Mouse (Mus musculus): ENCODE measurements at regions not wholly inside any gene's neighbourhood (a gene's known extent, or its start where the extent isn't known, plus 50 kb on each side); places are given as distances from the start of the nearest gene placed in this dataset.

GRCm38 (mm10) chr15:92850854-92851253 lies 424.1 kb downstream of the Gxylt1 start:
- Histone ChIP-seq H3K4me3 (ENCODE audit: insufficient read depth, poor library complexity, severe bottlenecking) (no peak overlapping the region), H3K36me3 (ENCODE audit: control insufficient read depth, insufficient read depth) (no peaks in the 10 kb centered on the region), H3K79me3 (ENCODE audit: low read depth) (no peaks in the 10 kb centered on the region), H3ac (ENCODE audit: control insufficient read depth, insufficient read length, low read depth) (no peak overlapping the region), H3K27me3 (ENCODE audit: control insufficient read depth, insufficient read depth, insufficient read length) (peaks cover 4% of the 10 kb centered on the region), H3K79me2 (ENCODE audit: control insufficient read depth, insufficient read depth) (no peaks in the 10 kb centered on the region)
- TF ChIP-seq MAX (IDR thresholded peaks at IDR 0.05) (no peak), CTCF (IDR thresholded peaks at IDR 0.05; ENCODE audit: control insufficient read depth, insufficient read depth, insufficient read length) (no peak), FOSL1 (IDR thresholded peaks at IDR 0.05; ENCODE audit: insufficient read depth, low read length, poor library complexity, severe bottlenecking) (no peak), CEBPB (IDR thresholded peaks at IDR 0.05; ENCODE audit: low read depth) (no peak), USF1 (IDR thresholded peaks at IDR 0.05; ENCODE audit: low read depth) (no peak), MYOG (IDR thresholded peaks at IDR 0.05; ENCODE audit: control insufficient read depth, extremely low read depth, insufficient read length) (no peak), MYOD1 (IDR thresholded peaks at IDR 0.05; ENCODE audit: control insufficient read depth, insufficient read length, low read depth) (no peak)

GRCm38 (mm10) chr15:92840035-92840434 lies 434.9 kb downstream of the Gxylt1 start:
- no peak for TF ChIP-seq CTCF (IDR thresholded peaks at IDR 0.05; ENCODE audit: control insufficient read depth, insufficient read depth, insufficient read length)
- no peaks in the 10 kb centered on the region for H3K27me3 ChIP-seq (ENCODE audit: control insufficient read depth, insufficient read depth, insufficient read length)

DNA sequence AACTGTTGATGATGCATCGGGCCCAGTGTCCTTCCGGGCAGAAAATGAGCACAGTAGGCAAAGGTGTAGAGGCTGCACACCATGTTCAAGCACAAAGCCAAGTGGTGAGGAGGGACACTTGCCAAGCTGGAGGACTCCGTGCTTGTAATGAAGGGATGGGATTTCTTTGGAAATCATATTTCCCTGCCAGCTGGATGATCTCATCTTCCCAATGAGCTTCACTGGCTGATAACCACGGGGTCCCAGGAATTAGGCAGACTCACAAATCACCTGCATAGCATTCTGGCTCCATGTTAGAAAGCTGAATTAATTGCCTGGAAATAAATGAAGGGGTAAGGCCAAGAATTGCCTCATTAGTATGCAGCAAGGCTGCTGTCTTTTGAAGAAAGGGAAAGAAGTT lies 435.4 kb downstream of the Gxylt1 start:
- Histone ChIP-seq H3ac (ENCODE audit: control insufficient read depth, insufficient read length, low read depth) (no peak overlapping the region), H3K36me3 (ENCODE audit: control insufficient read depth, insufficient read depth) (no peaks in the 10 kb centered on the region), H3K79me2 (ENCODE audit: control insufficient read depth, insufficient read depth) (no peaks in the 10 kb centered on the region), H3K27me3 (ENCODE audit: control insufficient read depth, insufficient read depth, insufficient read length) (no peaks in the 10 kb centered on the region), H3K4me3 (ENCODE audit: insufficient read depth, poor library complexity, severe bottlenecking) (no peak overlapping the region), H3K79me3 (ENCODE audit: low read depth) (no peaks in the 10 kb centered on the region)
- TF ChIP-seq CEBPB (IDR thresholded peaks at IDR 0.05; ENCODE audit: low read depth) (no peak), CTCF (IDR thresholded peaks at IDR 0.05; ENCODE audit: control insufficient read depth, insufficient read depth, insufficient read length) (no peak), MYOD1 (IDR thresholded peaks at IDR 0.05; ENCODE audit: control insufficient read depth, insufficient read length, low read depth) (no peak), MAX (IDR thresholded peaks at IDR 0.05) (no peak), MYOG (IDR thresholded peaks at IDR 0.05; ENCODE audit: control insufficient read depth, extremely low read depth, insufficient read length) (no peak), FOSL1 (IDR thresholded peaks at IDR 0.05; ENCODE audit: insufficient read depth, low read length, poor library complexity, severe bottlenecking) (no peak)

More at GRCm38 (mm10) chr15:92840035-92840434, 434.9 kb downstream of the Gxylt1 start:
- H3K36me3 ChIP-seq (ENCODE audit: control insufficient read depth, insufficient read depth): no peaks in the 10 kb centered on the region
- H3ac ChIP-seq (ENCODE audit: control insufficient read depth, insufficient read length, low read depth): no peak overlapping the region
- H3K4me3 ChIP-seq (ENCODE audit: insufficient read depth, poor library complexity, severe bottlenecking): no peak overlapping the region
- no peaks in the 10 kb centered on the region for H3K79me3 ChIP-seq (ENCODE audit: low read depth)
- H3K79me2 ChIP-seq (ENCODE audit: control insufficient read depth, insufficient read depth): no peaks in the 10 kb centered on the region

DNA sequence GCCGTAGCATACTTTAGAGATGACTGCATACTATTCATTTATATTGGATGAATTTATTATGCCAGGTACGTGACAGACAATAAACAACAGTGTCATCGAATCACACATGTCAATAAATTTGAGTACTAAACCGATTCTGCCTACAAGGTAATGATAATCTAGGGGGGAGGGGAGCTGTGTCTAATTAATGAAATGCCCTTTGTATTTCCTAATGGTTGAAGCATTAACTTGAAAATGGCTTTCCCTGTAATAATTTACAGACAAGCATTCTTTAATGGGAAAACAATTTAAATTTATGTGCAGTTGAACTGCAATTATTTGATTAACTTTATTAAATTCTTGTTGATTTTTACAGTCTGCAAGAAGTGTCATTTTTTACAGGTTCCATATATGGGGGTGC lies 429.5 kb downstream of the Pdzrn4 start:
- Histone ChIP-seq H3K27me3 (ENCODE audit: control insufficient read depth, insufficient read depth, insufficient read length) (no peaks in the 10 kb centered on the region), H3ac (ENCODE audit: control insufficient read depth, insufficient read length, low read depth) (no peak overlapping the region), H3K36me3 (ENCODE audit: control insufficient read depth, insufficient read depth) (no peaks in the 10 kb centered on the region), H3K79me3 (ENCODE audit: low read depth) (no peaks in the 10 kb centered on the region), H3K4me3 (ENCODE audit: insufficient read depth, poor library complexity, severe bottlenecking) (no peak overlapping the region), H3K79me2 (ENCODE audit: control insufficient read depth, insufficient read depth) (no peaks in the 10 kb centered on the region)
- TF ChIP-seq MYOD1 (IDR thresholded peaks at IDR 0.05; ENCODE audit: control insufficient read depth, insufficient read length, low read depth): no peak
